Comparison of ENCODE assay signal across 27 mouse cellular contexts in genomic region chr7:57635687-57636086, GRCm38 (mm10).
DNase-seq lines count a peak whose midpoint lies in the region; ATAC-seq and TF ChIP-seq lines count a peak whose summit lies in the region.
"Had no signal": no experiment of that assay in that cellular context is flagged by ENCODE, and none has a peak within 500 bp of the region (broad histone marks: within the 10 kb centered on the region; RNA-seq: fewer than 3 reads in every experiment).

No protein-coding gene starts in this region.

- peak; percentile 12 for DNase-seq in kidney, adult 2 months
- no peak for DNase-seq in kidney, postnatal 4 days
- no peak for DNase-seq in kidney, adult 11 months
- DNase-seq in layer of hippocampus, adult 2 months (ENCODE audit: low spot score in 2 of 2), result no peak
- DNase-seq in layer of hippocampus, postnatal 25 days (ENCODE audit: extremely low spot score in 1 of 2, low spot score in 1 of 2), result no peak
- DNase-seq: adrenal gland, adult 2 months; adrenal gland, postnatal 14 days; cerebellum, adult 11-12 months; cerebellum, adult 8-10 months; cerebellum, postnatal 10 days; cerebellum, postnatal 36 days; gastrocnemius, postnatal 25 days; heart, adult 18-20 months; heart, postnatal 10 days; heart, postnatal 36 days had no signal

- H3K27ac ChIP-seq in kidney, adult 2 months (ENCODE audit: insufficient read depth, low read depth, low read length), result no peak overlapping the region
- no peak overlapping the region for H3K27ac ChIP-seq in kidney, embryonic 15.5 days
- H3K27ac ChIP-seq in layer of hippocampus, adult 2 months, result peak overlapping the region; percentile 57; the same call in 1 of the 2 replicates
- H3K27ac ChIP-seq: embryonic facial prominence, embryonic 10.5 days; embryonic facial prominence, embryonic 13.5 days; forebrain, embryonic 12.5 days; forebrain, embryonic 15.5 days; heart, embryonic 15.5 days; hindbrain, embryonic 10.5 days; hindbrain, embryonic 15.5 days had no signal

- H3K27me3 ChIP-seq in kidney, adult 2 months (replicated peaks; ENCODE audit: control insufficient read depth, insufficient read depth, low read length), result no peaks in the 10 kb centered on the region
- H3K27me3 ChIP-seq in kidney, embryonic 15.5 days, result no peaks in the 10 kb centered on the region
- H3K27me3 ChIP-seq: embryonic facial prominence, embryonic 13.5 days; forebrain, embryonic 12.5 days; forebrain, embryonic 15.5 days; heart, embryonic 12.5 days; heart, embryonic 15.5 days; hindbrain, embryonic 15.5 days had no signal

- H3K4me1 ChIP-seq in kidney, adult 2 months (ENCODE audit: control insufficient read depth, insufficient read depth, low read length), result 0 out of 2 replicates have a peak, but pooled peaks cover 4% of the 10 kb centered on the region
- 0 out of 2 replicates have a peak, but pooled peaks cover 7% of the 10 kb centered on the region for H3K4me1 ChIP-seq in kidney, embryonic 15.5 days
- H3K4me1 ChIP-seq: embryonic facial prominence, embryonic 10.5 days; embryonic facial prominence, embryonic 13.5 days; forebrain, embryonic 12.5 days; forebrain, embryonic 15.5 days; heart, embryonic 12.5 days; heart, embryonic 15.5 days had no signal

- WGBS in kidney, adult 2 months, result 19% methylated on average over 4 of the region's 4 CpGs
- WGBS in kidney, embryonic 15.5 days, result 25% methylated on average over 4 of the region's 4 CpGs

- no peak overlapping the region for H3K4me3 ChIP-seq in kidney, adult 2 months (ENCODE audit: insufficient read depth, low read depth, low read length)
- no peak overlapping the region for H3K4me3 ChIP-seq in kidney, embryonic 15.5 days (replicated peaks)
- H3K4me3 ChIP-seq in layer of hippocampus, adult 2 months, result no peak overlapping the region
- H3K4me3 ChIP-seq: embryonic facial prominence, embryonic 10.5 days; embryonic facial prominence, embryonic 13.5 days; erythroblast, embryonic 14.5 days; forebrain, embryonic 12.5 days; forebrain, embryonic 15.5 days; heart, embryonic 12.5 days; heart, embryonic 15.5 days; hindbrain, embryonic 10.5 days; hindbrain, embryonic 15.5 days had no signal

- H3K9me3 ChIP-seq in kidney, embryonic 15.5 days (replicated peaks), result no peaks in the 10 kb centered on the region
- H3K9me3 ChIP-seq: embryonic facial prominence, embryonic 10.5 days; embryonic facial prominence, embryonic 13.5 days; forebrain, embryonic 12.5 days; forebrain, embryonic 15.5 days; heart, embryonic 12.5 days; heart, embryonic 15.5 days; hindbrain, embryonic 10.5 days; hindbrain, embryonic 15.5 days had no signal

- no peak overlapping the region for H3K4me2 ChIP-seq in kidney, embryonic 15.5 days
- H3K4me2 ChIP-seq: embryonic facial prominence, embryonic 13.5 days; forebrain, embryonic 12.5 days; forebrain, embryonic 15.5 days; heart, embryonic 12.5 days; heart, embryonic 15.5 days; hindbrain, embryonic 15.5 days had no signal

- H3K36me3 ChIP-seq in kidney, adult 2 months (ENCODE audit: control insufficient read depth, insufficient read depth, low read length), result no peaks in the 10 kb centered on the region
- H3K36me3 ChIP-seq in kidney, embryonic 15.5 days, result no peaks in the 10 kb centered on the region
- H3K36me3 ChIP-seq: embryonic facial prominence, embryonic 10.5 days; embryonic facial prominence, embryonic 13.5 days; forebrain, embryonic 12.5 days; forebrain, embryonic 15.5 days; heart, embryonic 12.5 days; heart, embryonic 15.5 days; hindbrain, embryonic 10.5 days; hindbrain, embryonic 15.5 days had no signal

- TF ChIP-seq CTCF in kidney, adult 2 months (conservative IDR thresholded peaks at IDR 0.05; ENCODE audit: insufficient read depth, insufficient read length, low read depth, low read length), result no peak
- no peak for TF ChIP-seq CTCF in layer of hippocampus, adult 2 months (conservative IDR thresholded peaks at IDR 0.05)

- ATAC-seq in kidney, embryonic 15.5 days (replicated peaks; ENCODE audit: low FRiP score), result peak; percentile 87
- ATAC-seq in megakaryocyte progenitor cell, adult 5-6 weeks (replicated peaks; ENCODE audit: poor library complexity), result no peak
- ATAC-seq: CD4-positive, CD25-positive, alpha-beta regulatory T cell, adult 4 months; forebrain, embryonic 15.5 days had no signal

- H3K9ac ChIP-seq in kidney, embryonic 15.5 days, result no peak overlapping the region
- H3K9ac ChIP-seq: embryonic facial prominence, embryonic 13.5 days; forebrain, embryonic 12.5 days; forebrain, embryonic 15.5 days; heart, embryonic 12.5 days; heart, embryonic 15.5 days; hindbrain, embryonic 15.5 days had no signal

- TF ChIP-seq POLR2A in kidney, adult 2 months (IDR thresholded peaks at IDR 0.05; ENCODE audit: low read depth, low read length), result no peak
